Mouse (Mus musculus) gastrocnemius, postnatal 4 days (tissue): ENCODE results near the gene Gm16503. TPM values are rescaled to one million over a fixed set of nuclear protein-coding genes. Genes with fewer than 3 reads are reported as not detected.
"Not testable (repeated sequence)": the region's sequence is repeated elsewhere in the genome, so short reads cannot be mapped to it uniquely, and the experiment has no call there.

Experiments used
- DNase-seq, 2 experiments: peaks; one replicate each; pipeline ENCODE4 v3.0.0; 2021 to 2022; ENCODE audit warnings: low spot score in 2 of 2, mixed read lengths in 2 of 2
- long read RNA-seq, 2 experiments: library from polyadenylated mRNA; stranded (forward); transcript quantifications; one replicate each; pipeline ENCODE4 v2.0.0; 2021
- total RNA-seq, 2 experiments: library from RNA; stranded (reverse); gene quantifications; 2 replicates each; pipeline ENCODE4 v1.2.3; 2021

Gm16503 gene
- total RNA-seq: under 1 TPM; 0.65 to 0.66 TPM
- long read RNA-seq, experiment 1: 0 reads
- long read RNA-seq, experiment 2: 0 reads

GRCm38 (mm10) chr4:147539918-147540317 lies at the start of gene Gm16503:
Gene Gm16503 (plus strand): TSS chr4:147540218.
- not testable (repeated sequence) for DNase-seq

GRCm38 (mm10) chr4:147492117-147492516 lies 47.9 kb upstream of the Gm16503 start, which contains the start of gene Zfp982:
Gene Zfp982 (plus strand): TSS chr4:147492417.
- not testable (repeated sequence) for DNase-seq

GRCm38 (mm10) chr4:147498772-147499613 lies 41.0 kb upstream of the Gm16503 start:
- not testable (repeated sequence) for DNase-seq

- DNase-seq: no peak
These were observed 30.8 kb upstream of the Gm16503 start for GRCm38 (mm10) chr4:147509174-147509573.

- DNase-seq: no peak
These were observed 21.0 kb upstream of the Gm16503 start for GRCm38 (mm10) chr4:147518981-147519380.

GRCm38 (mm10) chr4:147520100-147520499 lies 19.9 kb upstream of the Gm16503 start:
- no peak for DNase-seq

DNA sequence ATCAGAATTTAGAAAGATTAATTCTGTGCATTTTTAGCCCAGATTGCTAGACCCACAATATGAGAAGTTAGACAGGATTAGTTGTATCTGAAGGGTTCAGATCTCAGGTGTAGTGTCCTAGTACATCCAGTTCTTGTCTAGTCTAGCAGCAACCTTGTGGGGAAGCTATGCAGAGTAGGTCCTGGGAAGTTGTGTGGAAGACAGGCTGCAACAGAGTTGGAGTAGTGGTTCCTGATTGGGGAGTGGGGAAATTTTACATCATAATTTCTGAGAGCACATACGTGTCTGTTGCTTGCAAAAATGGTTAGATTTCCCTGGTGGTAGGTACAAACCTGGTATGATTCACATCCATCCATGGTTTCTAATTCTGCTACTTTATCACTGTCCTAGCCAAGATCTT lies 14.9 kb upstream of the Gm16503 start:
- no peak for DNase-seq

DNA sequence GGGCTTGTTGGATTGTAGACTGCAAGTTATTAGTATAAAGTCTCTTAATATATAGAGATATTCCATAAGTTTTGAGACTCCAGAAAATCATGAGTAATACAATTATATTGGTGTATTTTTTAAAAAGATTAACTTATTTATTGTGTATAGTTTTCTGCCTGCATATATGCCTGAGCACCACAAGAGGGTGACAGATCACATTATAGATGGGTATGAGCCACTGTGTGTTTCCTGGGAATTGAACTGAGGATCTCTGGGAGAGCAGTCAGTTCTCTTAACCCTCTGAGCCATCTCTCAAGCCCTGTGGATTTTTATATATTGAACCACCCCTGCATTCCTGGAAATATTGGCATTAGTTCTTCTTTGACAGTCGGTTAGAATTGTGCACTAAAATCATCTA lies 9.7 kb upstream of the Gm16503 start:
- DNase-seq: no peak

- DNase-seq: not testable (repeated sequence)
These were observed 4.1 kb upstream of the Gm16503 start for GRCm38 (mm10) chr4:147535916-147536315.

DNA sequence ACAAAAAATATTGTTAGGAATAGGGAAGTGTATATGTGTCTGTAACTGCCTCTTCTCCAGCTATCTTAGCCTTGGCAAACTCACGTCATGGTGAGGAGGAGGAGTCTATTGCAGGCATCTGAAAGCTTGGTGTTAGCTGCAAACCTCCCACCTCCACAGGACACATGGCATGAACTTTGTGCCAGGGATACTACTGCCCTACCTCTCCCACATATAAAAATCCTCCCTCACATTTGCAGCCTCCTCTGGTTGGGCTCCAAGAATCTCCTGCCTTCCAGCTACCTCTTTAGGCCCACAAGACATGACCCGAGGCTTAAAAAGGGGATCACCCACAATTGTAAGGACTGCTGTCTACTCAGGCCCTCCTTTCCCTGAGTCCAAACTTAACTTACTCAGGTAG lies 2.3 kb upstream of the Gm16503 start:
- no peak for DNase-seq

- no peak for DNase-seq
These were observed 1.1 kb downstream of the Gm16503 start for GRCm38 (mm10) chr4:147541105-147541504.

- not testable (repeated sequence) for DNase-seq
These were observed 13.1 kb downstream of the Gm16503 start, which contains the start of gene Zfp985 for GRCm38 (mm10) chr4:147553071-147553470. Gene Zfp985 (plus strand): TSS chr4:147553277.

GRCm38 (mm10) chr4:147554361-147554760 lies 14.3 kb downstream of the Gm16503 start:
- DNase-seq: not testable (repeated sequence)

DNA sequence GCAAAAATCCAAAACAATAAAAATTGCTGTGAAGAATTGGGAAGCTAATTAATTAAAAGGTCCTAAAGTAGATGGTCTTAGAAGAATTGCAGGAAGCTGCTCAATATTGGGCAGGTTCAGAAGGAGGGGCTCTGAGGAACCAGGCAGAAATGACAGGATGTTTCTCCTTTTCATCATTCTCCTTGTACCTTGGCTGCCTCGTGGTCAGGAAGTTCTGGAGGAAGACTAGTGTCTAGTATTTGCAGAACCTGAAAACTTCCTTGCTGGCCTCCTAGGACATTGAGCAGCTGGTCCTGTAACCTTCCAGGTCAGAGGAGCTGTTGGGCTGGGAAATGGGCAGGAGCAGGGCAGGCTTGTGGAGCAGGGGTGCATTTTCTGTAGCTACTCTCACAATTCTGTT lies 16.9 kb downstream of the Gm16503 start:
- not testable (repeated sequence) for DNase-seq

GRCm38 (mm10) chr4:147558011-147558410 lies 18.0 kb downstream of the Gm16503 start:
- DNase-seq: not testable (repeated sequence)

DNA sequence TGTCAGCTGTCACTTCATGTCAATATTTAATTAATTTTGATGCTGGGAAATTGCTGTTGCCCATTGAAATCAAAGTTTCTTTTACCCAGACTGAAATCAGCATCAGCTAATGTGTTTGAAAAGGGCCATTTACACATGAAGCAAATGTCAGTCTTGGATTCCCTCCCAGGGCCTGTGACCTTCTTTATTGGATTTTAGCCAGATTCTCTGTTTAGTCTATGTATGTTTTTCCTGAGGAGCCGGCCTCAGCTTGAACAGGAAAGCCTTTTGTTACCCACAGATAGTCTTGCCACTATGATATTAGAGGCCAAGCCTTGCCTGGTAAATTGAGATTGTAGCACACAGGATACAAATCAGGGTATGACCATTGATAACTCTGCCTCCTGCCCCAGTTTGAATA lies 19.1 kb downstream of the Gm16503 start:
- not testable (repeated sequence) for DNase-seq

- DNase-seq: no peak
These were observed 25.6 kb downstream of the Gm16503 start for GRCm38 (mm10) chr4:147565426-147566220.

DNA sequence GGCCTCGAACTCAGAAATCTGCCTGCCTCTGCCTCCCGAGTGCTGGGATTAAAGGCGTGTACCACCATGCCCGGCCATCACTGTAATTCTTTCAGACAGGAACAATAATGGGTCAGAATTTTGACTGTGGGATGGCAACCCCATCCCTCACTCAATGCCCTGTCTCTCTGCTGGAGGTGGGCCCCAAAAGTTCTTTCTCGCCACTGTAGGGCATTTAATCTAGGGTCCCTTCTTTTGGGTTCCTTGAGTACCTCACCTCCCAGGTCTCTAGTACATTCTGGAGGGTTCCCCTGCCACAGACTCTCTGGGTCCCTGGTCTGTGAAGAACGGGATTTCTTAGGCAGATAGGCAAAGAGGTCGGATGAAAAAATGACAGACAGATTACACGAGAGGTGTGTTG lies 31.1 kb downstream of the Gm16503 start:
- DNase-seq: not testable (repeated sequence)

GRCm38 (mm10) chr4:147579371-147579770 lies 39.4 kb downstream of the Gm16503 start:
- DNase-seq: not testable (repeated sequence)

- DNase-seq: no peak
These were observed 46.8 kb downstream of the Gm16503 start for GRCm38 (mm10) chr4:147586511-147587473.
